Mouse (Mus musculus) liver, embryonic 14.5 days (tissue): Measurements from ENCODE around the gene Olfr281. TPM values are rescaled to one million over a fixed set of nuclear protein-coding genes. Genes with fewer than 3 reads are reported as not detected.
A peak's percentile ranks its signal among the peaks of the same experiment; 100 is the strongest.

ENCODE experiments used
- ATAC-seq: fragments of 200-750 bp; cut with Nextera tagmentation; 2 replicates; pipeline ENCODE4 v1.8.0; 2017; ENCODE audit warnings: moderate number of reproducible peaks, mild to moderate bottlenecking, moderate library complexity; ENCODE audit not compliant: insufficient read depth
- DNase-seq, 3 experiments: peaks; one replicate each; pipeline ENCODE4 v3.0.0-alpha.2; 2012 to 2013; ENCODE audit warnings: low read depth in 3 of 3, low spot score in 3 of 3
- H3K27ac ChIP-seq: fragments of 300-500 bp; sonication (generic); 2 replicates; pipeline ENCODE4 v1.5.1; 2014; ENCODE audit warnings: moderate library complexity, mild to moderate bottlenecking, control low read depth, inconsistent platforms
- H3K27me3 ChIP-seq: fragments of 300-500 bp; sonication (generic); 2 replicates; pipeline ENCODE4 v1.6.1; 2014; ENCODE audit warnings: mild to moderate bottlenecking, low read length, moderate library complexity; ENCODE audit not compliant: control insufficient read depth, insufficient read depth
- H3K36me3 ChIP-seq: fragments of 300-500 bp; sonication (generic); replicated peaks from 2 replicates; pipeline ENCODE4 v1.6.1; 2014; ENCODE audit warnings: low read depth; ENCODE audit not compliant: control insufficient read depth, insufficient read depth
- H3K4me1 ChIP-seq, 2 experiments: fragments of 200-500 bp in 1 of 2; fragments of 300-500 bp in 1 of 2; sonication (generic) in 1 of 2; replicated peaks; 2 replicates each; pipeline ENCODE4 v1.6.1; 2012 to 2014; ENCODE audit warnings: antibody characterized with exemption in 1 of 2, inconsistent platforms in 1 of 2, low read length in 1 of 2; ENCODE audit not compliant: control insufficient read depth in 2 of 2, insufficient read depth in 2 of 2
- H3K4me2 ChIP-seq: fragments of 300-500 bp; sonication (generic); 2 replicates; pipeline ENCODE4 v1.6.1; 2014; ENCODE audit warnings: low read depth, mild to moderate bottlenecking, control low read depth, moderate library complexity
- H3K4me3 ChIP-seq, 2 experiments: fragments of 200-500 bp in 1 of 2; fragments of 300-500 bp in 1 of 2; sonication (generic) in 1 of 2; 2 replicates each; pipeline ENCODE4 v1.5.1; 2012 to 2014; ENCODE audit warnings: low read depth in 2 of 2, low read length in 2 of 2, mild to moderate bottlenecking in 2 of 2, control low read depth in 1 of 2, inconsistent platforms in 1 of 2, moderate library complexity in 1 of 2; ENCODE audit not compliant: insufficient read depth in 1 of 2
- H3K9ac ChIP-seq: fragments of 300-500 bp; sonication (generic); replicated peaks from 2 replicates; pipeline ENCODE4 v1.6.1; 2014; ENCODE audit warnings: mild to moderate bottlenecking, control low read depth, moderate library complexity
- H3K9me3 ChIP-seq: fragments of 300-500 bp; sonication (generic); 2 replicates; pipeline ENCODE4 v1.6.1; 2016; ENCODE audit warnings: low read length, mixed read lengths; ENCODE audit not compliant: control insufficient read depth
- CTCF ChIP-seq: IDR thresholded peaks from 2 replicates; pipeline ENCODE4 v1.5.1; 2016; ENCODE audit warnings: antibody characterized with exemption, low read depth, control low read depth
- EP300 ChIP-seq: IDR thresholded peaks from 2 replicates; pipeline ENCODE4 v1.6.1; 2016; ENCODE audit warnings: antibody characterized with exemption, low read depth
- WGBS: fragments of 180-500 bp; shearing (Covaris S2); extraction: QIAGEN DNeasy Blood & Tissue Kit; methylation state at CpG from one replicate; pipeline ENCODE4 v1.1.7; 2014; ENCODE audit not compliant: insufficient replicate concordance; 5-methylcytosine and 5-hydroxymethylcytosine counted together
- polyA plus RNA-seq, 2 experiments: library from polyadenylated mRNA; depleted of rRNA in 1 of 2; stranded (reverse) in 1 of 2; unstranded in 1 of 2; fragments of >200 nt; fragmentation: Nextera tagmentation in 1 of 2; extraction: Ambion mirVana in 1 of 2; gene quantifications; 2 replicates each; pipeline versions ENCODE4 v1.2.1 to v1.2.3; 2012 to 2014

Olfr281 gene
- polyA plus RNA-seq, 2 experiments: not detected

- Histone ChIP-seq H3K36me3 (no peaks in the 10 kb centered on the region), H3K27me3 (no peaks in the 10 kb centered on the region; the same call in 1 of the 2 replicates), H3K27ac (no peak overlapping the region), H3K4me3 (no peak overlapping the region), H3K9me3 (no peaks in the 10 kb centered on the region), H3K4me2 (no peak overlapping the region), H3K4me1 (no peaks in the 10 kb centered on the region), H3K9ac (no peak overlapping the region)
- WGBS: 11% methylated on average over 18 of the region's 18 CpGs
- ATAC-seq: no peak
- DNase-seq: peak; percentile 29 to 46 (median 42)
- TF ChIP-seq EP300 (no peak), CTCF (peak; percentile 84)
Measured at GRCm38 (mm10) chr15:98504514-98504913, 52.1 kb downstream of the Olfr281 start.

- no peak overlapping the region for H3K27ac ChIP-seq
- TF ChIP-seq EP300: no peak
- TF ChIP-seq CTCF: no peak
- H3K4me2 ChIP-seq: no peak overlapping the region
- DNase-seq (no peak), ATAC-seq (no peak)
- 33% methylated on average over 9 of the region's 9 CpGs for WGBS
- H3K4me3 ChIP-seq: no peak overlapping the region
- no peaks in the 10 kb centered on the region for H3K36me3 ChIP-seq
- no peaks in the 10 kb centered on the region; a peak in 1 of 4 replicates for H3K4me1 ChIP-seq
- no peaks in the 10 kb centered on the region; the same call in 1 of the 2 replicates for H3K27me3 ChIP-seq
- H3K9ac ChIP-seq: no peak overlapping the region
- H3K9me3 ChIP-seq: no peaks in the 10 kb centered on the region
Measured at GRCm38 (mm10) chr15:98506253-98506957, 54.0 kb downstream of the Olfr281 start.

GRCm38 (mm10) chr15:98507321-98507720 lies 54.9 kb downstream of the Olfr281 start:
- Histone ChIP-seq H3K9me3 (no peaks in the 10 kb centered on the region), H3K27ac (no peak overlapping the region), H3K27me3 (no peaks in the 10 kb centered on the region; the same call in 1 of the 2 replicates), H3K4me2 (no peak overlapping the region), H3K4me3 (no peak overlapping the region), H3K36me3 (no peaks in the 10 kb centered on the region), H3K4me1 (peaks cover 0 to 2% of the 10 kb centered on the region in 2 experiments; a peak in 2 of 4 replicates), H3K9ac (no peak overlapping the region)
- WGBS: 78% methylated on average over 6 of the region's 6 CpGs
- ATAC-seq: no peak
- DNase-seq: no peak
- TF ChIP-seq EP300: no peak
- no peak for TF ChIP-seq CTCF

GRCm38 (mm10) chr15:98509387-98509786 lies 57.0 kb downstream of the Olfr281 start:
- DNase-seq: no peak
- 37% methylated on average over 2 of the region's 2 CpGs for WGBS
- Histone ChIP-seq H3K4me2 (no peak overlapping the region), H3K9ac (no peak overlapping the region), H3K27me3 (no peaks in the 10 kb centered on the region; the same call in 1 of the 2 replicates), H3K27ac (no peak overlapping the region), H3K36me3 (no peaks in the 10 kb centered on the region), H3K4me3 (no peak overlapping the region), H3K4me1 (peaks cover 0 to 3% of the 10 kb centered on the region in 2 experiments; a peak in 2 of 4 replicates), H3K9me3 (no peaks in the 10 kb centered on the region)
- ATAC-seq: no peak
- TF ChIP-seq CTCF (no peak), EP300 (no peak)

Other genes with a start within 250 kb of the Olfr281 start
- gene Gm44579, start 231.6 kb upstream of the Olfr281 start, polyA plus RNA-seq (2012; rRNA removed): not detected in 2 replicates
- not detected in 2 replicates for gene Gm44579, start 231.6 kb upstream of the Olfr281 start, polyA plus RNA-seq (2014; fragmentation: Nextera tagmentation; extraction: Ambion mirVana)
- gene Olfr287, start 231.5 kb upstream of the Olfr281 start, polyA plus RNA-seq (2012; rRNA removed): not detected in 2 replicates
- not detected in 2 replicates for gene Olfr287, start 231.5 kb upstream of the Olfr281 start, polyA plus RNA-seq (2014; fragmentation: Nextera tagmentation; extraction: Ambion mirVana)
- not detected in 2 replicates for gene Olfr286, start 218.1 kb upstream of the Olfr281 start, polyA plus RNA-seq (2012; rRNA removed)
- gene Olfr286, start 218.1 kb upstream of the Olfr281 start, polyA plus RNA-seq (2014; fragmentation: Nextera tagmentation; extraction: Ambion mirVana): not detected in 2 replicates
- not detected in 2 replicates for gene H1fnt, start 195.3 kb upstream of the Olfr281 start, polyA plus RNA-seq (2012; rRNA removed)
- not detected in 2 replicates for gene H1fnt, start 195.3 kb upstream of the Olfr281 start, polyA plus RNA-seq (2014; fragmentation: Nextera tagmentation; extraction: Ambion mirVana)
- gene Zfp641, start 156.4 kb upstream of the Olfr281 start, polyA plus RNA-seq (2012; rRNA removed): 0.03 and 0.11 TPM in 2 replicates
- gene Zfp641, start 156.4 kb upstream of the Olfr281 start, polyA plus RNA-seq (2014; fragmentation: Nextera tagmentation; extraction: Ambion mirVana): 0.08 and 0.09 TPM in 2 replicates
- not detected in 2 replicates for gene Olfr285, start 135.2 kb upstream of the Olfr281 start, polyA plus RNA-seq (2012; rRNA removed)
- gene Olfr285, start 135.2 kb upstream of the Olfr281 start, polyA plus RNA-seq (2014; fragmentation: Nextera tagmentation; extraction: Ambion mirVana): not detected in 2 replicates
- not detected in 2 replicates for gene Olfr284, start 111.6 kb upstream of the Olfr281 start, polyA plus RNA-seq (2012; rRNA removed)
- not detected in 2 replicates for gene Olfr284, start 111.6 kb upstream of the Olfr281 start, polyA plus RNA-seq (2014; fragmentation: Nextera tagmentation; extraction: Ambion mirVana)
- not detected in 2 replicates for gene Olfr283, start 71.6 kb upstream of the Olfr281 start, polyA plus RNA-seq (2012; rRNA removed)
- gene Olfr283, start 71.6 kb upstream of the Olfr281 start, polyA plus RNA-seq (2014; fragmentation: Nextera tagmentation; extraction: Ambion mirVana): not detected in 2 replicates
- gene Olfr282, start 21.4 kb upstream of the Olfr281 start, polyA plus RNA-seq (2012; rRNA removed): not detected in 2 replicates
- gene Olfr282, start 21.4 kb upstream of the Olfr281 start, polyA plus RNA-seq (2014; fragmentation: Nextera tagmentation; extraction: Ambion mirVana): not detected in 2 replicates
- not detected in 2 replicates for gene OR5BS1P, start 17.3 kb downstream of the Olfr281 start, polyA plus RNA-seq (2012; rRNA removed)
- gene OR5BS1P, start 17.3 kb downstream of the Olfr281 start, polyA plus RNA-seq (2014; fragmentation: Nextera tagmentation; extraction: Ambion mirVana): not detected in 2 replicates
- gene Lalba, start 30.1 kb downstream of the Olfr281 start, polyA plus RNA-seq (2012; rRNA removed): not detected in 2 replicates
- gene Lalba, start 30.1 kb downstream of the Olfr281 start, polyA plus RNA-seq (2014; fragmentation: Nextera tagmentation; extraction: Ambion mirVana): not detected in 2 replicates
- not detected in 2 replicates for gene Olfr279, start 39.8 kb downstream of the Olfr281 start, polyA plus RNA-seq (2012; rRNA removed)
- not detected in 2 replicates for gene Olfr279, start 39.8 kb downstream of the Olfr281 start, polyA plus RNA-seq (2014; fragmentation: Nextera tagmentation; extraction: Ambion mirVana)
- gene Kansl2, start 81.7 kb downstream of the Olfr281 start, polyA plus RNA-seq (2012; rRNA removed): 17.5 and 21.7 TPM in 2 replicates
- gene Kansl2, start 81.7 kb downstream of the Olfr281 start, polyA plus RNA-seq (2014; fragmentation: Nextera tagmentation; extraction: Ambion mirVana): 31.1 and 35.6 TPM in 2 replicates
- gene Ccnt1, start 118.3 kb downstream of the Olfr281 start, polyA plus RNA-seq (2012; rRNA removed): 6.1 and 8.2 TPM in 2 replicates
- gene Ccnt1, start 118.3 kb downstream of the Olfr281 start, polyA plus RNA-seq (2014; fragmentation: Nextera tagmentation; extraction: Ambion mirVana): 23.7 and 24.7 TPM in 2 replicates
- not detected in 2 replicates for gene 4930415O20Rik, start 118.4 kb downstream of the Olfr281 start, polyA plus RNA-seq (2012; rRNA removed)
- gene 4930415O20Rik, start 118.4 kb downstream of the Olfr281 start, polyA plus RNA-seq (2014; fragmentation: Nextera tagmentation; extraction: Ambion mirVana): not detected in 2 replicates
- 11.3 and 13.1 TPM in 2 replicates for gene Adcy6, start 157.5 kb downstream of the Olfr281 start, polyA plus RNA-seq (2012; rRNA removed)
- gene Adcy6, start 157.5 kb downstream of the Olfr281 start, polyA plus RNA-seq (2014; fragmentation: Nextera tagmentation; extraction: Ambion mirVana): 4.2 and 5.7 TPM in 2 replicates
- 0.85 and 1.5 TPM in 2 replicates for gene Cacnb3, start 178.3 kb downstream of the Olfr281 start, polyA plus RNA-seq (2012; rRNA removed)
- 0.27 and 0.42 TPM in 2 replicates for gene Cacnb3, start 178.3 kb downstream of the Olfr281 start, polyA plus RNA-seq (2014; fragmentation: Nextera tagmentation; extraction: Ambion mirVana)
- 16.5 and 23.4 TPM in 2 replicates for gene Ddx23, start 210.3 kb downstream of the Olfr281 start, polyA plus RNA-seq (2012; rRNA removed)
- gene Ddx23, start 210.3 kb downstream of the Olfr281 start, polyA plus RNA-seq (2014; fragmentation: Nextera tagmentation; extraction: Ambion mirVana): 11.0 and 11.7 TPM in 2 replicates
- 0.25 and 0.67 TPM in 2 replicates for gene Rnd1, start 224.9 kb downstream of the Olfr281 start, polyA plus RNA-seq (2012; rRNA removed)
- gene Rnd1, start 224.9 kb downstream of the Olfr281 start, polyA plus RNA-seq (2014; fragmentation: Nextera tagmentation; extraction: Ambion mirVana): 0.24 and 0.63 TPM in 2 replicates